Mouse (Mus musculus) forebrain, embryonic 14.5 days (tissue): ENCODE results near the gene Gm26897. TPM values are rescaled to one million over a fixed set of nuclear protein-coding genes. Genes with fewer than 3 reads are reported as not detected.

Source experiments
- ATAC-seq: fragments of 200-750 bp; cut with Nextera tagmentation; 2 replicates; pipeline ENCODE4 v1.8.0; 2017; ENCODE audit warnings: mild to moderate bottlenecking, moderate library complexity
- DNase-seq: peaks from one replicate; pipeline ENCODE4 v3.0.0-alpha.2; 2015; ENCODE audit warnings: low spot score
- H3K27ac ChIP-seq: fragments of 300-500 bp; sonication (generic); 2 replicates; pipeline ENCODE4 v1.5.1; 2014; ENCODE audit warnings: low read depth, mild to moderate bottlenecking, control low read depth, low read length, moderate library complexity
- H3K27me3 ChIP-seq: fragments of 300-500 bp; sonication (generic); replicated peaks from 2 replicates; pipeline ENCODE4 v1.6.1; 2014; ENCODE audit warnings: low read length, control low read depth, mixed read lengths; ENCODE audit not compliant: control insufficient read depth, insufficient read depth
- H3K36me3 ChIP-seq: fragments of 300-500 bp; sonication (generic); 2 replicates; pipeline ENCODE4 v1.6.1; 2014; ENCODE audit warnings: low read length, control low read depth; ENCODE audit not compliant: control insufficient read depth, insufficient read depth
- H3K4me1 ChIP-seq: fragments of 300-500 bp; sonication (generic); 2 replicates; pipeline ENCODE4 v1.6.1; 2014; ENCODE audit warnings: antibody characterized with exemption, low read length, control low read depth; ENCODE audit not compliant: control insufficient read depth, insufficient read depth
- H3K4me2 ChIP-seq: fragments of 300-500 bp; sonication (generic); 2 replicates; pipeline ENCODE4 v1.6.1; 2014; ENCODE audit warnings: mild to moderate bottlenecking, control low read depth, low read length
- H3K4me3 ChIP-seq: fragments of 300-500 bp; sonication (generic); 2 replicates; pipeline ENCODE4 v1.5.1; 2014; ENCODE audit warnings: low read depth, low read length, control low read depth
- H3K9ac ChIP-seq: fragments of 300-500 bp; sonication (generic); 2 replicates; pipeline ENCODE4 v1.6.1; 2014; ENCODE audit warnings: mild to moderate bottlenecking, low read length, control low read depth, moderate library complexity
- H3K9me3 ChIP-seq: fragments of 300-500 bp; sonication (generic); replicated peaks from 2 replicates; pipeline ENCODE4 v1.6.1; 2016; ENCODE audit warnings: low read length, control low read depth, mixed read lengths; ENCODE audit not compliant: control insufficient read depth
- WGBS: fragments of 180-500 bp; shearing (Covaris S2); extraction: QIAGEN DNeasy Blood & Tissue Kit; methylation state at CpG from one replicate; pipeline ENCODE4 v1.1.7; 2014; 5-methylcytosine and 5-hydroxymethylcytosine counted together
- polyA plus RNA-seq: library from polyadenylated mRNA; unstranded; fragments of >200 nt; fragmentation: Nextera tagmentation; extraction: Ambion mirVana; gene quantifications from 2 replicates; pipeline ENCODE4 v1.2.1, GENCODE M21; 2014

The Gm26897 gene
- polyA plus RNA-seq, 1 experiment from 2014 or later = not detected

GRCm38 (mm10) chr5:111739480-111739879 is 5.8 kb downstream of the Gm26897 start:
- H3K27me3 ChIP-seq = 0 out of 2 replicates have a peak, but pooled peaks cover 4% of the 10 kb centered on the region
- H3K9ac ChIP-seq = no peak overlapping the region
- H3K9me3 ChIP-seq = no peaks in the 10 kb centered on the region
- H3K4me3 ChIP-seq = no peak overlapping the region
- peak overlapping the region; percentile 1; the same call in 1 of the 2 replicates for H3K27ac ChIP-seq
- ATAC-seq = no peak
- no peak overlapping the region for H3K4me2 ChIP-seq
- no peak for DNase-seq
- no peaks in the 10 kb centered on the region for H3K36me3 ChIP-seq
- H3K4me1 ChIP-seq = peaks cover 28% of the 10 kb centered on the region
- WGBS = 67% methylated on average over 6 of the region's 6 CpGs

DNA sequence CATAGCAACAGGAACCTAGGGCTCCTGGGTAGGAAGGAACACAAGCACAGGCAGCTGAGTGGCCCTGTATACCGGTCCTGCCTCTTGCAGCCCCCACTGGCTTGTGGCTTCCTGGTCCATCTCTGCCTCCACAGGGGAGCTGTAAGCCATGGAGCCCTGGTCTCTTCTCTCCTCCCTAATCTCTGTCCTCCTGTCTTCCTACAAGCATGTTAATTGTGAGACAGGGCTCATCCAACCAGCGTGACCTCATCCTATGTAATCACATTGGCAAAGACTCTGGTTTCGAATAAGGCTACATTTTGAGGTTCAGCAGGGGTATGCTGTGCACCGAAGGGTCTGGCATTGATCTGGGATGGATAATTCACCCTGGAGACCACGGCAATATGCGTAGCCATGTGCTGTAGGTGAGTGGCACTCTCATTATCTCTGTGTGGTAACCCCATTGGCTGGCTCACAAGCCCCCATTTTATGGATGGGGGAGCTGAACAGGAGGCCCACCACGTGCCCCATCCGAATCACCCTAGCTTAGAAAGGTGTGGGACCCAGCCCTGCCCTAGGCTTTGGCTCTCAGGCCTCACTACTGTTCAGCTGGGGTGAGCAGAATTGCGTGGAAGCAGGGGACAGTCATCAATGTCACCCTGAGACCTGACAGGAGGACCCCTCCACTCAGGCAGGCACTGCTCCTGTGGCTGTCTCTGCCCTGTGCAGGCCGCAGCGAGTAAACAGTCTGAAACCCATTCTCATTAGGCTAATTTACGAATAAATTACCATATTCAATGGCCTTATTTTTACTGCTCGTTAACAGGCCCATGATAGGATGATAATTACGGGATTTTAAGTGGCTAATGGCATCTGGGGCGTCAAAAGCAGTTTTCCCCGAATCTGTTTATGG is 6.9 kb downstream of the Gm26897 start:
- peak; percentile 95 for DNase-seq
- peak overlapping the region; percentile 90 for H3K27ac ChIP-seq
- 4% methylated on average over 16 of the region's 16 CpGs for WGBS
- H3K4me3 ChIP-seq = no peak overlapping the region
- H3K36me3 ChIP-seq = no peaks in the 10 kb centered on the region
- peaks cover 28% of the 10 kb centered on the region for H3K4me1 ChIP-seq
- H3K9me3 ChIP-seq = no peaks in the 10 kb centered on the region
- H3K27me3 ChIP-seq = 0 out of 2 replicates have a peak, but pooled peaks cover 4% of the 10 kb centered on the region
- no peak overlapping the region for H3K9ac ChIP-seq
- ATAC-seq = peak; percentile 86
- no peak overlapping the region for H3K4me2 ChIP-seq

- H3K9me3 ChIP-seq = no peaks in the 10 kb centered on the region
These were observed 7.6 kb downstream of the Gm26897 start for GRCm38 (mm10) chr5:111741352-111741751.

DNA sequence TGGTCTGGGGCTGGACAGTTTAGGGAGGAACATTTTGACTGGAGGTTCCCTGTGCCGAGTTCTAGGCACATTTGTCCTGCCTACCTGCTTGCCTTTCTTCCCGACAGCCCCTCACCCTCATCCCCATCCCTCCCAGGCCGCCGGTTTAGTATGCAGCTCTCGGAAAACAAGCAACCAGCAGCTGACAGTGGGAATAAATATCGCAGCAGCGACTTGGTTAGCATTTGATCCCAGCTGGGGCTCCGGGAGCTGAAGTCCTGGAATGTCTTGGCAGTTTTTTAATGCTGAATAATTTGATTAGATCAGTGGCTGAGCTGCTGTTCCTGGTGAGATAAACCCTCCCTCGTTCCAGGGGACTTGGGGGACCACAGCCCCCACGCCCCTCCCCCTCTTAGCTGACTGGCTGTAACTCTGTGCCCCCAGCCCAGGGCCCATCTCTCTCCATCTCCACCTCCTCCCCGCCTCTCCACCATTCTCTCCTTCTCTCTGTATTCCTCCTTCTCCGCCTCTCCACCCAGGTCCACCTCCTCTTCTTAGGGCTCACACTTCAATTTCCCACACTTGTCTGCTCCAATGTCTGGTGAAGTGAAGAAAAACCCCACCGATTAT is 8.7 kb downstream of the Gm26897 start:
- Histone ChIP-seq H3K36me3 (no peaks in the 10 kb centered on the region), H3K27ac (peak overlapping the region; percentile 90), H3K4me1 (peaks cover 28% of the 10 kb centered on the region), H3K9me3 (no peaks in the 10 kb centered on the region), H3K27me3 (0 out of 2 replicates have a peak, but pooled peaks cover 4% of the 10 kb centered on the region), H3K9ac (peak overlapping the region; percentile 56), H3K4me2 (peak overlapping the region; percentile 41), H3K4me3 (no peak overlapping the region)
- WGBS = 3% methylated on average over 13 of the region's 13 CpGs
- DNase-seq = peak; percentile 88
- ATAC-seq = peak; percentile 58

More at GRCm38 (mm10) chr5:111741352-111741751, 7.6 kb downstream of the Gm26897 start:
- Histone ChIP-seq H3K4me2 (peak overlapping the region; percentile 41; the same call in 1 of the 2 replicates), H3K27me3 (0 out of 2 replicates have a peak, but pooled peaks cover 4% of the 10 kb centered on the region), H3K27ac (peak overlapping the region; percentile 90), H3K36me3 (no peaks in the 10 kb centered on the region), H3K9ac (peak overlapping the region; percentile 56; the same call in 1 of the 2 replicates), H3K4me3 (no peak overlapping the region), H3K4me1 (peaks cover 28% of the 10 kb centered on the region)
- peak; percentile 73 for DNase-seq
- ATAC-seq = peak; percentile 49
- WGBS = 3% methylated on average over 11 of the region's 11 CpGs

GRCm38 (mm10) chr5:111749599-111749998 is 15.9 kb downstream of the Gm26897 start:
- no peak for DNase-seq

DNA sequence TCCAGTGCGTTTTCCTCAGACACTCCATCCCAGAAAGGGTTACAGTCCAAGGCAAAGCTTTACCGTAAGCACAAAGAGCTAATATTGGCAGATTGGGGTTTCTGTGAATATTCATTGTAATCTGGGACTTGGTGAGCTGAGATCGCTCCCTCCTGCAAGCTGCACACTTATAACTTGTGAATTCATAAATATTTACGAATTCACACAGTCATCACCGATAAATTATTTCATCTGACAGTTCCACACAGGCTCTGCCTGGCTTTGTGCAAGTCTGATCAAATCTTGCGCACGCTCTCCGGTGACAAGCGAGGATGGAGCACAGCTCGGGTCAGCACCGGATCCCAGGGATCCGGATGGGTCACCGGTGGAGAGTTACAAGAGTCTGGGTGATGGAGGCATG is 16.4 kb downstream of the Gm26897 start:
- Histone ChIP-seq H3K36me3 (no peaks in the 10 kb centered on the region), H3K4me3 (no peak overlapping the region), H3K27me3 (no peaks in the 10 kb centered on the region), H3K9ac (peak overlapping the region; percentile 30), H3K4me1 (peaks cover 35% of the 10 kb centered on the region), H3K9me3 (no peaks in the 10 kb centered on the region), H3K4me2 (no peak overlapping the region; the same call in 1 of the 2 replicates), H3K27ac (peak overlapping the region; percentile 88)
- peak; percentile 87 for DNase-seq
- peak; percentile 65; the same call in 1 of the 2 replicates for ATAC-seq
- WGBS = 62% methylated on average over 13 of the region's 13 CpGs

More at GRCm38 (mm10) chr5:111749599-111749998, 15.9 kb downstream of the Gm26897 start:
- no peak overlapping the region for H3K4me2 ChIP-seq
- H3K4me1 ChIP-seq = peaks cover 32% of the 10 kb centered on the region
- no peak overlapping the region for H3K9ac ChIP-seq
- H3K4me3 ChIP-seq = no peak overlapping the region
- H3K9me3 ChIP-seq = no peaks in the 10 kb centered on the region
- H3K36me3 ChIP-seq = no peaks in the 10 kb centered on the region
- peak overlapping the region; percentile 88 for H3K27ac ChIP-seq
- 78% methylated on average over 5 of the region's 5 CpGs for WGBS
- no peaks in the 10 kb centered on the region for H3K27me3 ChIP-seq
- no peak for ATAC-seq

DNA sequence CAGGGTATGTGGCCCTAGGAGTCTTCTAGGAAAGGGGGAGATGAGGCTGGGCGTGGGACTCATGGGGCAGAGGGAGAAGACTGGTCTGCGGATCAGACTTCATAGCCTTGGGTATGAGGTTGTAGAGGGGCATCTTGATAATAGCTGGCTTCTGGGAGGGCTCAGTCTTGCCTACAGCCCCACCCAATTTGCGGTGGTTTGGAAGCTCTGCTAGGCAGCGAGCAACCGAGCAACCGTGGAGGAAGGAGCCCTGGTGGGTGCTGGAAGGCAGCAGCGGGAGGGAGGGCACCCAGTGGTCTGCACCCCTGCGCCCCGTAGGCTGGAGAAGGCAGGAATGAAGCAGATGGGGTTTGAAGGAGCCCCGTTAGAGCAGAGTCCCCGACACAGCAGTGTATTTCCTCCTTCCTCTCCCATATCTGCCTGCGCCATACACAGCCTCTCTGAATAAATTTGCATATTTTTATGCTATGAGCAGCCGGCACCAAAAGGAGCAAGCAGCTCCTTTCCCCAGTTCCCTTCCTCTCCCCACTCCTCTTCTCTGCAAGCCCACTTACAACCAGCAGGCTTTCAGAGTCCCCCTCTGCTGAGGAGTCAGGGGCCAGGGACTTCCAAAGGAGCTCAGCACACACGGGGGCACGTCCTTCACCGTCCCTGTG is 20.9 kb downstream of the Gm26897 start:
- Histone ChIP-seq H3K4me2 (peak overlapping the region; percentile 52), H3K9me3 (no peaks in the 10 kb centered on the region), H3K36me3 (no peaks in the 10 kb centered on the region), H3K4me3 (peak overlapping the region; percentile 14), H3K27me3 (no peaks in the 10 kb centered on the region), H3K27ac (peak overlapping the region; percentile 98), H3K4me1 (peaks cover 34% of the 10 kb centered on the region), H3K9ac (peak overlapping the region; percentile 65)
- ATAC-seq (peak; percentile 87), DNase-seq (peak; percentile 88)
- 15% methylated on average over 16 of the region's 16 CpGs for WGBS

DNA sequence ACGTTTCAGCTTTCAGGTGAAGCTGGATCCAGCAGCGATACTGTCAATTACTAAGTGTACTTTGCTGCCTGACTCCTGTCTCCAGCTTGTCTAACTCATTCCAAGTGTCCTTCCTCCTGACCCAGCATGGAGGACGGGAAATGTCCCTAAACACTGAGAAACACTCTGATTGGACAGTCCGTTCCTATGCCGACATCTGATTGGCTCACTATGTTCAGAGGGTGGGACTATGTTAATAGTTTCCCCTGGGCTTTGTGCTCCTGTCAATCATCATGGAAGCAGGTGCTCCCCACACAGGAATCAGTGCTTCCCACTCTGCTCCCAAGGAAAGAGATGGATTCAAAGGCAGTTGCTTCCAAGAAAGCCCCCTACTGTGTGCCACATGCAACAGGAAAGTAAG is 21.6 kb downstream of the Gm26897 start:
- Histone ChIP-seq H3K9ac (peak overlapping the region; percentile 65), H3K4me1 (peaks cover 28% of the 10 kb centered on the region), H3K9me3 (no peaks in the 10 kb centered on the region), H3K4me2 (peak overlapping the region; percentile 52), H3K27me3 (no peaks in the 10 kb centered on the region), H3K4me3 (no peak overlapping the region), H3K27ac (peak overlapping the region; percentile 98), H3K36me3 (no peaks in the 10 kb centered on the region)
- under 1% methylated on average over 5 of the region's 5 CpGs for WGBS
- DNase-seq (peak; percentile 93), ATAC-seq (peak; percentile 89)
